Mouse (Mus musculus): ENCODE measurements around the gene Rcc2. TPM values are rescaled to one million over a fixed set of nuclear protein-coding genes. Genes with fewer than 3 reads are reported as not detected.

The Rcc2 gene
- polyA plus RNA-seq, 1 experiment from 2014 or later, result 36.1 TPM

Small RNA genes lying within 50 kb of the gene (microRNA-seq; reads per million reads assigned to microRNA genes)
- not detected for gene Gm23045
- not detected for gene Gm25951

Other genes with a start within 250 kb of the Rcc2 start
- gene Arhgef10l, start 34.5 kb upstream of the Rcc2 start, polyA plus RNA-seq (2015; fragmentation: Nextera tagmentation; extraction: Ambion mirVana), result 24.5 and 26.9 TPM in 2 replicates
- 0.06 and 0.10 TPM in 2 replicates for gene Padi6, start 42.1 kb downstream of the Rcc2 start, polyA plus RNA-seq (2015; fragmentation: Nextera tagmentation; extraction: Ambion mirVana)
- 0.06 TPM in 1 of 2 replicates, not detected in the other for gene Padi4, start 73.7 kb downstream of the Rcc2 start, polyA plus RNA-seq (2015; fragmentation: Nextera tagmentation; extraction: Ambion mirVana)
- gene Padi3, start 110.1 kb downstream of the Rcc2 start, polyA plus RNA-seq (2015; fragmentation: Nextera tagmentation; extraction: Ambion mirVana), result not detected in 2 replicates
- not detected in 2 replicates for gene Padi1, start 145.2 kb downstream of the Rcc2 start, polyA plus RNA-seq (2015; fragmentation: Nextera tagmentation; extraction: Ambion mirVana)
- gene Padi2, start 205.8 kb downstream of the Rcc2 start, polyA plus RNA-seq (2015; fragmentation: Nextera tagmentation; extraction: Ambion mirVana), result 0.34 and 0.90 TPM in 2 replicates

Data from forebrain, embryonic 15.5 days (tissue).